Mouse (Mus musculus): ENCODE data around the gene Perm1.

Perm1 gene

DNA sequence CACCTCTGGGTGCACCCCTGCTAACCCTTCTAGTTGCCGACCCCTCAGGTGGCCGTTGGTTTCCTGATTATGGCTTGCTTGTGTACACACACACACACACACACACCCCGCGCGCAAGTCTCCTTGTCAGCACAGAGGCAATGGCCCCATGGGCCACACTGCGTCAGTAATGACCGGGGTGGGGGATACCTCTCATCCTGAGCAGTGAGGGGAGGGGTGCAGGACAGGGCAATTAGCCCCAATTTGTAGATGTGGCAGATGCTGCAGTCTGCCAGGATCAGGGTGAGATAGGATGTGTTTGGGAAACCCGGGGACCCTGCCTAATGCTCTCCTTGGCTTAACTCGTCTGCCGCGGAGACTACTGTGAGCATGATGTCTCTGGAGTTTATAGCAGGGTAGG is 33.9 kb downstream of the Perm1 start:
- no peak for DNase-seq (ENCODE audit: low read depth)

DNA sequence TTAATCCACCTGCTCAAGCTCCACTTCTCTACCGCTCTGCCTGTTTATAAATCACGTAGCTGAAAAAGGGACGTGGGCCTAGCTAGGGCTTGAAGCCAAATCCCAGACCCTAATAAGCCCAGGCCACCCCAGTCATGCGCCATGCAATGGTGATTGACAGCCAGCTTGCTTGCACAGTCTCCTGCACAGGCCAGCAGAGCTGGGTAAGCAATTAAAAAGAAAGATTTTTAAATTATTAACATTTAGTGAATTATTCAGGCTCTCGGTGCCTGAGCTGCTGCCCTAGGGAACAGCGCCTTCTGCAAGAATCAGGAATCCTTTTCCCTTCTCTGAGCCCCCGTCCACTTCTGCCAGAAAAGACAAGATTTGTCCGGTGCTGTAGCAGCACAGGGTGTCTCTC is 35.4 kb downstream of the Perm1 start:
- no peak for DNase-seq (ENCODE audit: low read depth)

DNA sequence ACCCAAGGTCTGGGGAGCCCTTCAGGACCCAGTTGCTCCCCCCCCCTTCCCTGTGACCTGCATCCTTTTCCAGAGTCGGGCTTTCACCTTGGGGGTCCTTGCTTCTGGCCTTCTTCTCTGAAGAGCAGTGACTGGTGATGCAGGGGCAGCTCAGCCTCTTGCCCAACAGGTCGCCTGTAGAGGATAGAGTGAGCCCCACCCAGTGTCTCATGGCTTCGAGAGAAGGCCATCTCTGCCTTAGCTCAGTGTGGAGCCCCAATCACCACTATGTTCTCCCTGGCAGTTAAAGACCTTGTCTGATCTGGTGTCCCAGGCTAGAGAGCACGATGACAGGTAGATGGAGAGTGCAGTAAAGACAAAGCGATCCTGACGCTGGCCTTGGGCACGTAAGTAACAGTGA is 36.5 kb downstream of the Perm1 start:
- DNase-seq (ENCODE audit: low read depth) = no peak

DNA sequence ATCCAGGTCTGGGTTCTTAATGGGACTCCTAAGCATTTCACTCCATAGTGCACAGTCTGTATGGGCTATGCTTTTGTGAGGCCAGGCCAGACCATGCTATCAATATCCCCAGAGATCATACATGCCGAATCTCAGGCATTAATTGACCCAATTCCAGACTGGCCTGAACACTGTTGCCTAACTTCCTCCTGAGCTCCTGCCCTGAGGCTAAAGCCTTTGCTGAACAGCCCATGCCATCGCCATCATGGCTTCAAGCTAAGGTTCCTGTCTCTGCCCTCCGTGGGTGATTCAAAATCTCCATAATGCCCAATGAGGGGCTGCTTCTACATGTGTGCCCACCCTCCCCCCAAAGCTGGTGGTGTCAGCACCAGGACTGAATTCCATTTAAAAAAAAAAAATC is 37.0 kb downstream of the Perm1 start:
- DNase-seq (ENCODE audit: low read depth) = no peak

DNA sequence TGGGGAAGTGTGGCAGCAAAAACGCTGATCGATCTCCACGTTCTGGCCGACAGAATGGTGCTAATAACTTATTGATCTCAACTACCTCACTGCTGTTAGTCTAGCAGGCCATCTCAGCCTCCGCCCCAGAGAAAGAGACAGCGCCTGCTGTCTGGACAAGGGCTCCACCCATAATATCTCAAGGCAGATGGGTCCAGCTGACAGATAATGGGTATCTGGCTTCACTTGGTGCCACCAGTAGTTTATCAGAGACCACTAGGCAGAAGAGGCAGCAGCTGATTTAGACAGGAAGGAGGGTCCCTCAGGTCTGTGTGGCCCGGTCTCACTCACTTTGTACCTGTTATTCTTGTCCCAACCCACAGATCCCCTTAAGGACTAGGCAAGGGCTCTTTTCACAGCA is 37.4 kb downstream of the Perm1 start:
- DNase-seq (ENCODE audit: low read depth) = no peak

DNA sequence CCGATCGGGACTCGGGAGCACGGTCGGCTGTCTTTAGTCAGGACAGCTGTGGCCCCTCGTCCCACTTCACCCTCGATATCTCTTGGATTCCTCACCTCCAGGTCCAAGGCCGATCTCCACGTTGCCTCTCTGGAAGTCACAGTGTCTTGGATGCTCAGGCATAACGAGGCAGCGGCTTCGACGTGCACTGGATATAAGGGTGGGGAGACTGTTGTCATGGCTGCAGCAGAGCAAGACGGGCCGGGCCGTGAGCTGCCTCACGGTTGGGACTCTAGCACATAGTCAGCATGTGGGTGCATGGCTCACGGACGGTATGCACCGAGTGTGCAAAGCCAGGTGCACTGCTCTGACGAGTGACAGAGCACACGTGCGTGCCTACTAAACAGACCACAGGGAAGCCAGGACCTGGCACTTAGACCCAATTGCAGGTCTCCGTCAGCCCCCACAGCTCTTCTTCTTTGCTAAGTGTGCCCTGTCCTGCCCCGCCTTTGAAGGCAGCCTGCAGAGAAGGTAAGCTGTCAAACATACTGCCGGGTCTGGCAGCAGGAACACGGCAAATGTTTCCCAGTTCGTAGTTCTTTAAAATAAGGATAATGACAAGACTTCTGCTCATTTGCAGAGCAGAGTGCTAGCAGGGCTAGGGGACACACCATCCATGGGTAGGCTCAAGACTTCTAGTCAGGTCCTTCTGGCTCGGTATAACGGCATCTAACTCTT is 38.9 kb downstream of the Perm1 start:
- no peak for DNase-seq (ENCODE audit: low read depth)

DNA sequence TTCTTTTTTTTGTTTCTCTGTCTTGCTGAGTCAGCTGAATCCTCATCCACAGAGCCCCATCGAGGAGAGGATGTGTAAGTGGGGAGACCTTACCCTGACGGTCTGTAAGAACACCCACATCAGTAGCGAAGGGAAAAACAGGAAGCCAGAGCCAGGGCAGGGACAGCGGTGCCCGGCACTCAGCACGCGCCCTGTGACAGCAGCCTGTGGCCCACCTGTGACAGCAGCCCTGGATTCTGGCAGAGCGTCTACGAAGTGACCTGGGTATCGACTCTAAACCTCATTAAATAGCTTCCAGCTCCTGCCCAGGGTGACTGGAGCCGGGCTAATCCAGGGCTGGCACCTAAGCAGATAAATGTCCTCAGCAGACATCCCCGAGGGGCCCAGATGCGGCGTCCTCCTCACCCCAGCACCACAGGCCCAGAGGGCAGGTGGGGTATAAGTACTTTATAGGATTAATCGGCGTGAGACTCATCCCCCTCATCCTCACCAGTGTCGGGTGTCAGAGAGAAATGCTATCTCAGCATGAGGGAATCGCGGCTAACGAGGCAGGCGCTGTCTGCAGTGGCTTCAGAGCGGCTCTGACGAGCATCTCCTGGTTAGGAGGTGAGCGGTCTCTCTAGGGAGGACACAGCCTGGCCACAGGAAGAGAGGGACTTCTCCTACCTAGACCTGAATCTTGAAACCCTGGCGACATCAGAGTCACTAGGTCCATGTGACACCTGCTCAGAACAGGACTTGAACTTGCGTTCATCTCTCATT is 39.6 kb downstream of the Perm1 start, which contains the start of gene Samd11:
Gene Samd11, minus strand, starts transcription at position 580 of the 762 bp plus-strand sequence.
- DNase-seq (ENCODE audit: low read depth) = no peak

All from c-Kit-positive CD71-positive TER-119-negative erythroid progenitor cells, embryonic 14.5 days (primary cell).